Mouse (Mus musculus) right cerebral cortex, adult 2 months (tissue): ENCODE measurements around the gene Tas2r113.
"Not testable (repeated sequence)": the region's sequence is repeated elsewhere in the genome, so short reads cannot be mapped to it uniquely, and the experiment has no call there.

Experiments used
- DNase-seq, 2 experiments: peaks; one replicate each; pipeline ENCODE4 v3.0.0; 2021 to 2022; ENCODE audit warnings: low spot score in 2 of 2

The Tas2r113 gene

DNA sequence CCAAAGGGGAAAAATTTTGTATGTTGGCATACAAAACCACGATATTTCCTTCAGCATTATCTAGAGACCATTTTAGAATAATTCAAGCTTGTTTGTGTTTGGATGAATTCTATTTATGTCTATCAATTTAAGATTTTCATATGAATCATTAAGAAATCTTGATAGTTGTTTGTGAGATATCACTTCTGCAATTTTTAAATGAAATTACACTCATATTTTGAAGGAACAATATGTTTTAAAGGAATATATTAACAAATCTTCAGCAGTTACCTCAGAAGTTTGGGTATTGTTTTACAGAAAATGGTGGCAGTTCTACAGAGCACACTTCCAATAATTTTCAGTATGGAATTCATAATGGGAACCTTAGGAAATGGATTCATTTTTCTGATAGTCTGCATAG is at the start of gene Tas2r113:
Gene Tas2r113 (plus strand): TSS at position 301 of the 400 bp plus-strand sequence.
- DNase-seq = no peak

DNA sequence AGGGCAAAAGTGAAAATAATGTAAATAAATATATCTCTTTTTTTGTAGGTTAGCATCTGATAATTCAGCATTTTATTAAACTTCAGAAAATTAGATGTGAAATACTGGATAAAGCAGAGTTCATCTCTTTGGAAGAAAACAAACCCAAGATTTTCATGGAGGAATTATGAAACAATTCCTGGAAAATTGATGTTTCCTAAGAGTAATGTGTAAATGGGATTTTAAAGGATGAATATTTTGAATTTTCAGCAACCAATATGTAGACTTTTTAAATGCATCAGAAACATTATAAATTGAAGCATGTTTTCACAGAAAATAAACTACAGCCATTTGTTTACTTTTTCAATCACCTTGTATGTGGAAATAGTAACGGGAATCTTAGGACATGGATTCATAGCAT is 46.0 kb upstream of the Tas2r113 start, which contains the start of gene Tas2r123:
Gene Tas2r123 (plus strand): TSS at position 301 of the 400 bp plus-strand sequence.
- no peak for DNase-seq

DNA sequence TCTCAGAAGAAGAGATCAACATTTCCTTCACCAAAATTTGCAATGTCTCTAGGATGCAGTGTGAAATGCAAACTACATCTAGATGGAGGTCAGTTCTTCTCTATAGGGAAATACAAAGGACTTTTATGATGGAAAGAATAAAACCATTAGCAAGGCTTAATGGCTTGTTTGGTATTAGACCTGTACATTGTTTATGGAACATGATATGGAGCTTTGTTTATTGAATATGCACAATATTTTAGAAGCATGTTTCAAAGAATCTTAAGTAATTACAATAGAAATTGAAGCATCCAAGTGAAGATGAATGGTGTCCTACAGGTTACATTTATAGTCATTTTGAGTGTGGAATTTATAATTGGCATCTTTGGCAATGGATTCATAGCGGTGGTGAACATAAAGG is 37.7 kb upstream of the Tas2r113 start, which contains the start of gene Tas2r116:
Gene Tas2r116 (plus strand): TSS at position 301 of the 400 bp plus-strand sequence.
- DNase-seq = no peak

DNA sequence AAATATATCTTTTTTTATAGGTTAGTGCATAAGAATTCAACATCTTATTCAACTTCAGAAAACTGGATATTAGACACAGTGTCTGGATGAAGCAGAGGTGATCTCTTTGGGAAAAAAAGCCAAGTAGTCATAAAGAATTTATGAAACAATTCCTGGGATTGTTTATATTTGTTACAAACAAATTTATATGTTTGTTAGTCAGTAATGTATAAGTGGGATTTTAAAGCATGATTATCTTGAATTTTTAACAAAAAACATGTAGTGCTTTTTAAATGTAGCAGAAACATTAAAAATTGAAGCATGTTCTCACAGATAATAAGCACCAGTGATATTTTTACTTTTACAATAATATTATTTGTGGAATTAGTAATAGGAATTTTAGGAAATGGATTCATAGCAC is 25.1 kb upstream of the Tas2r113 start, which contains the start of gene Tas2r110:
Gene Tas2r110 (plus strand): TSS at position 301 of the 400 bp plus-strand sequence.
- DNase-seq = no peak

DNA sequence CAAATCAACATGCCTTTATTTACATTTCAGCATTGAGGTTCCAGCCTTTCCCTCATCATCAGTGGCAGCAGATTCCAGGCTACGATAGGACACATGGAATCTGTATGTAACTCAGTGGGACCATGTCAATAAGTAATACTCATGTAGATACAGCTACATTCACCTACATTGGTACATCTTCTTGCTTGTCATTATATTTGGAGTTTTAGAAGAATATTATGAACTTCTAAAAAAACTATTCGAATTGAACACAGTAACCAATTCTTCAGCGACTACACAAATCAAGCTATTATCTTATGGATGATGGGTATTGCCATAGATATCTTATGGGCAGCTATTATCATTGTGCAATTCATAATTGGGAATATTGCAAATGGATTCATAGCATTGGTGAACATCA is 16.5 kb downstream of the Tas2r113 start, which contains the start of gene Tas2r125:
Gene Tas2r125 (plus strand): TSS at position 301 of the 400 bp plus-strand sequence.
- DNase-seq = no peak

DNA sequence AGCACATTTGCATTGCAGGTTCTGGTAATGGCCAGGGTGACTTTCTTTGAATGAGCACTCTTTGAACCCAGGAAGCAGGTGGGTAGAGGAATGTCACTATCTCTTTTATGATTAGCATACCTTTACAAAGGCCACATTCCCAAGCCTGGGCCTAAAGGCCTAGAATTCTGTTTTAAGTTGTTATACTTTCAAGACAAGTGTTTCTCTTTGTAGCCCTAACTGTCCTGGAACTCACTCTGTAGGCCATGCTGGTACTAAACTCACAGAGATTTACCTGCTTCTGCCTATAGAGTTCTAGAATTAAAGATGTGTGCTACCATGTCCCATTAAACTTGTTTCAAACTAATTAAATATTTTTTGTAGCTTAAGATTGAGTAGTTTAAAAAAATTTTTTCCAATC is 48.6 kb downstream of the Tas2r113 start:
- not testable (repeated sequence) for DNase-seq
